Mouse (Mus musculus) olfactory bulb, adult 2 months (tissue): ENCODE measurements around the gene Fcmr.

ENCODE experiments used
- CTCF ChIP-seq: fragments of 200-500 bp; IDR thresholded peaks from 2 replicates; pipeline ENCODE4 v1.5.1; 2012; ENCODE audit warnings: low read depth, mild to moderate bottlenecking, low read length, moderate library complexity; ENCODE audit not compliant: insufficient read depth
- POLR2A ChIP-seq: fragments of 200-500 bp; IDR thresholded peaks from 2 replicates; pipeline ENCODE4 v1.6.1; 2012; ENCODE audit warnings: mild to moderate bottlenecking, low read depth, low read length, moderate library complexity; ENCODE audit not compliant: insufficient read depth

DNA sequence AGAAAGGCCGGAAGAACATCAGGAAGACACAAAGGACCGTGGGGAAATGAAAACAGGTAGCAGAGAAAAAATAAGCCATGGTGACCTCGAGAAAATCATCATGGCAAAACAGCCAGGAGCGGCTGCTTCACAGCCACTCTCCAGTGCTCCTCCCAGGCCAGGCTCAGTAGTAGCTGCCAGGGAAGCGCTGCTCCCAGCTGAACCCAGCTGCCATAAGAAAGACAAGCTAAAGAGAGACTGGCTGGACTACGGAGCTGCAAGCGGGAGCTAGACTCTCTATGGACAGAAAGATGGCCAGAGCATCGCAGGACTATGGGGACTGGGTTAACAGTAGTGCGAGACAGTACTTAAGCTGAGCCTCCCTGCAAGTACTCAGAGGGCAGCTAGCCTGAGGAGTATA, 10.7 kb upstream of the Fcmr start:
- TF ChIP-seq CTCF (no peak), POLR2A (no peak)
